Mouse (Mus musculus): ENCODE measurements around the gene Fli1.

Gene Fli1

DNA sequence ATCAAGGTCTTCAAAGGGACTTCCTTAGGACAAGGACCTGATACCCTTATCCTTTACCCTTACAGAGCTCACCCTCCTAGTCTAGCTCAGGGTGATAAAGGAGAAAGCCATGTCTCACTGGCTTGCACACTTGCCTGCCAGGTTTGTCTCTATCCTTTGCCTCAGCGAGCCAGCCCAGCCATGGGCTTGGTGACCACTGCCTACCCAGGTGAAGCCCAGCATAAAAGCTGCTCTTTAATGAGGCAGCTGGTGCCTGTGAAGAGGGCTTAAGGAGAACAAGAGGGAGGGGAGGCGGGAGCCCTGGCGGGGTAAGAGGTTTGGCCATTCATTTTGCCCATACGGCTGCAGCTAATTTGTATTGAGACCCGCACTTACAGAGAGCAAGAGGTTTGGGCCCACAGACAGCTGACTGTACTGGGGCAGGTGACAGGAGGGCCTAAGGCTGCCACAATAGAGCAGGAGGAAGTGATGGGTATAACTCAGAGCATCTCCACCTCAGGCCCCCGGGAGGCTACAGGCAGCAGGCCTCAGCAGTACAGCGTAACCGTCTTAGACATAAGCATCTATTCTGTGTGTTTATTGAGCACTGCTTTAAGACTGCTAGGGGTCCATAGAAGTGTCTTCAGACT lies 73.4 kb downstream of the Fli1 start:
- no peak for DNase-seq (ENCODE audit: low read depth, low spot score)

DNA sequence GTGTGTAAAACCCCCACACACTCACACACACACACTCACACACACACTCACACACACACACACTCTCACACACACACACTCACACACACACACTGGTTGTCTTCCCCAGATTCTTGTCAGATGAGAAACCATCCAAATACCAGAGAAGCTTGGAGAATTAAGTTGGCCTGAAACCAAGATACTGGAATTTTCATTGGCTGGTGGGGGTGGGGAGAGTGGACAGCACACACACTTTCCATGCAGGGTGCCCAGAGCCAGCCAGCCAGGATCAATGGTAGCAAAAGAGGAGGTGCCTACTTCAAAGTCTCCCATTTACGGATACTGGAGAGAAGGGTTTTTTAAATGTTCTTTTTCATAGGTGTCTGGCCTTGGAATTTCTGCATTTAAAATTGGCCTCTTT lies 74.3 kb downstream of the Fli1 start:
- no peak for DNase-seq (ENCODE audit: low read depth, low spot score)

DNA sequence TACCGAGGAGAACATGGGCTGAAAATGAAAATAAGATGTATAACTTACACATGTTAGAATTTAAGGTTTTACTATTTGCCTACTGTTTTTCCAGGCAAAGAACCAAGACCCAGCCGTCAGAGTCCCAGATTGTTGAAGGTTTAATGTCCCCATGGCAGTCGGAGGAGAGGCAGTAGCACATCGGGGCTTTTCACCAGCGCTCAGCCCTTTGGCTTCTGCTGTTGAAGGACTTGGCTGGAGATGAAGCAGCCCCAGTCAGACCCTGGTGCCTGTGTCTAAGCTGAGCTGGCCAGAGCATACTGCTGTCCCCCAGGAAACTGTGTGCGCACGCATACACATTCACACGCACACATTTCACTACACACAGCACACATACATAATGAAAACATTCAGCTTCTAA lies 75.2 kb downstream of the Fli1 start:
- DNase-seq (ENCODE audit: low read depth, low spot score), result no peak

DNA sequence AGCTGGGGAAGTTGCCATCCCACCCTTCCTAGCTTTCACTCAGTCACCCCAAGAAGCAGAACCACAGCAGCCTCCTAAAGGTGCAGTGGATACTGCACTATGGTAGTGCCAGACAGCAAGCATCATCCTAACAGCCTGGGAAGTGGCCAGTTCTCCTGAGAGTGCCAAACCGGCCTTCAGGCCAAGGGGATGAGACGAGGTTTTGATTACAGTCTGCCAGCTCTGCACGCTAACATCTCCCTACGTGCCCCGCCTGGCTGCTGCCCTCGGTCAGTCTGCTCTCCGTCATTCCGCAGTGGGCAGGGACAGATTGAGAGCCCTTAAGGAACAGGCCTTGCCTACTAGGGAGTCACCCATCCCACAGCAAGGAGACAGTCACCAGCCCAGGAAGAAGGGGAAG lies 75.8 kb downstream of the Fli1 start:
- DNase-seq (ENCODE audit: low read depth, low spot score), result no peak

DNA sequence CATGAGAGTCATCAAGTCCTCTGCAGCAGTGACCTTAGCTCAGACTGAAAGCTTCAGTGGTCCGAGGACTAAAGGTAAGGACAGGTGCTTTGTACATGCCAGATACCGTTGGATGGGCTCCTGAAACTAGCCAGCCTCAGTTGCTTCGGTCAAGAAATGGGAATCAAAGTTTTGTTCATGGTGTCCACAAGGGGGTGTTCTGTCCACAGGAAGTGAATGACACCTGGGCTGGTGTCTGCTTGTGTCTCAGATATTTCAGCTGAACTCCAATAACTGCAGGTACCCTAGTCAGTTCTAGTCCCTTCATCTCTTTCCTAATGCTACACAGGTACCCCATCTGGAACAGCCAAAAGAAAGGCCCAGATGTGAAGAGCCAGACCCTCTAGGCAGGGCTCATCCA lies 86.0 kb downstream of the Fli1 start:
- peak; percentile 14 for DNase-seq (ENCODE audit: low read depth, low spot score)

DNA sequence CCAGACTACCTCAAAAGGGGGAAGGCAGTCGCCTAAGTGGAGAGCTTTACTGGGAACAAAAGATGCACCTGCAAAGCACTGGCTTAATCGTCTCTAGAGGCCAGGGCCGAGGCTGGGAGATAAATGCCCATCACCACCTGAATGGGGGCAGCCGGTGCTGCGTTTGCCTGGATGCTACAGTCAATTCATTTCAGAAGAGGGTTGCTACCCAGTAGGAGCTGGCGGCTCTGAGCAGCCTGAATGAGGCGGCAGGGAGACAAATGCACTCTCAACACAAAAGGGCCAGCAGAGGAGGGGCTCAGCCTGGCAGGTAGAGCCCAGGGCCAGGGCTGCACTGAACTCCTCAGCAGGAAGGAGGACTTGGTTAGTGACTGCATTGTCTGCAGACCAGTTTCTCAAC lies 92.5 kb downstream of the Fli1 start:
- no peak for DNase-seq (ENCODE audit: low read depth, low spot score)

DNA sequence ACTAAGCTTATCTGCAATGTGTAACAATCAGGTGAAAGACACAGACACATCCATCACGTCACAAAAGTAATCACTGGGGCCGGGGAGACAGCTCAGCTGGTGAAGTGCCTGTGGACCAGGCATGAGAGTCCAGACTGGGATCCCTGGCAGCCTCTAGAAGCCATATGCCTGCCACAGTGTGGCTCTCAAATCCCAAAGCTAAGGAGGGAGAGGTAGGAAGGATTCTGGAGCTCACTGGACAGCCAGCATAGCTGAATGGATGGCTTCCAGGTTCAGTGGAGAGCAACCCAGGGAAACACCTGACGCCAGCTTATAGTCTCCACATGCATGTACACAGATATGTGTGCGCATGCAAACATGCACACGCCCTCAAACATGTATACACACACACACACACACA lies 93.9 kb downstream of the Fli1 start:
- DNase-seq (ENCODE audit: low read depth, low spot score), result no peak

DNA sequence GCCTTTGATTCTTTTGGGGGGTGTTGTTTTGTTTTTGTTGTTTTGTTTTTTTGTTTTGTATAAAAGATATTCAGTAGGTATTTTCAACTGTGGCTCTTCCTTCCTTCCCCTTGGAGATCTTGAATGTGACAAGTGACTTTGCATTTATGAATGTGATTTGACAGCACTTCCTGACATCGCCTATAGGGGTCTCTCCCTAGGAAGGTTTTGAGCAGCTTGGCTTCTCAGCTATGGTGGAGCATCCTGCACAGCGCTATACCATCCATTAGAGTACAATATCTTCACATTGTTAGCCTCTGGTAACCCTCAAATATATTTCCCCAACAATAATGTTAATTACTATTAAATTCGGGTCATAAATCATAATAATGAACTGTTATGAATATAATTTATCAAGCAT lies 96.9 kb downstream of the Fli1 start:
- DNase-seq (ENCODE audit: low read depth, low spot score), result peak; percentile 61

DNA sequence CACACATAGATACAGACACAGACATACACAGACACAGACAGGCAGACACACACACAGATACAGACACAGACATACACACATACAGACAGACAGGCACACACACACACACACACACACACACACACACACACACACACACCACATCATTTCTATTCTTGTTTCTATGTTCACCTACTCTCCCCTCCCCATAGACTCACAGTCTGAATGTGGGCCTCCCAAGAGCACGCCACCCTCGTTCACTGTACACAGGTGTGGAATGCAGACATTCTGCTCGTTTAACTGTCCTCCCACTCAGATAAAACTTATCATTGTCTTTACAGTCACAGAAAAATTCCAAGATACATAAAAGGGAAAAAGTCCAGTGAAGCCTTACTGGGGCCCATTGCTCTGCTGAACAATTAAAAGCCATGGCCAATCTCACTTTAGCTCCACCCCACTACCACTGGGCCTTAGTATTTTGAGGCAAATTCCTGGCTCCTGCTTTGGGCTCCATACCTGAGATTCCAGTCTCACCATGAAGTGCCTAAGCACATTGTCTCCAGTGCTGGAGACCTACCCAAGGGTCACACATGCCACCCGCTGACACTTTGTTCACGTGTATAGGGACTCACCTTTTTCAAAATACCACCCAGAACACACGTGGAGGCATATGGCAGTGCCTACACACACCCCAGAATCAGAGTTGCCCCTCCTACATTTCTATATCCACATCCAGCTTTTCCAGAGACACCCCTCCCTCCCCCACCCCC lies 98.0 kb downstream of the Fli1 start:
- DNase-seq (ENCODE audit: low read depth, low spot score), result no peak

DNA sequence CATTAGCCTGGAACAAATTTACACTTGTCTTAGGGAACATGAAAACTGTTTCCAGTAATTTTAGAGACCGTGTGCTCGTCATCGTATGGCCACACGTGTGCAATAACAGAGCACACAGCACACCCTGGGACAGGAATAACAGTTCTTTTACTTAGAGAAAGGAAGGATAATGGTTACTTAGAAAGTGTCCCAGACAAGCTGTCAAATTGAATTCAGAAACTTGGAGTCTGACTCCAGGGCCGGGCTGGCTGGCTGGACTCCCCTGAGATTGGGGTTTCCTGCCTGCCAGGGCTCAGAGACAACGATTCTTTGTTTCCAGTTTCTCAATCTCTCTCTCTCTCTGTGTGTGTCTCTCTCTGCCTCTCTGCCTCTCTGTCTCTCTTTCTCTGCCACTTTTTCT lies 98.8 kb downstream of the Fli1 start:
- DNase-seq (ENCODE audit: low read depth, low spot score), result no peak

DNA sequence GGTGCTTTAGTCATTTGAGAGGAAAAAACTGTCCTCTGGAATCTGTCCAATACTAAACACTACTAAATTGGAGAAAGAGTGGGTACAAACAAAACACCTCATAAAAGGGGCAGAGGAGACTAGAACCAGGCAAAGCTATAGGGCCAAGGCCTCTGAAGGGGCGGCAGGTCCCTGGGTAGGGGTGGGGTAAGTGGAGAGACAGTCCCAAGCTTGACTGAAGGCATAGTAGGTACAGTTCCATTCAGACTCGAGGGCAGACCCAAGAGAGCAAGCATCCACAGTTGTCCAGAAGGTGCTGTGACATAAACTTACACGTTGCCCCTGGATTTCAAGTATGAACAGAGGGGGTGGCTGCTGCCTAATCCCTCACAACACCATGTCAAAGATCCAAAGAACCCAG lies 99.5 kb downstream of the Fli1 start:
- DNase-seq (ENCODE audit: low read depth, low spot score), result no peak

DNA sequence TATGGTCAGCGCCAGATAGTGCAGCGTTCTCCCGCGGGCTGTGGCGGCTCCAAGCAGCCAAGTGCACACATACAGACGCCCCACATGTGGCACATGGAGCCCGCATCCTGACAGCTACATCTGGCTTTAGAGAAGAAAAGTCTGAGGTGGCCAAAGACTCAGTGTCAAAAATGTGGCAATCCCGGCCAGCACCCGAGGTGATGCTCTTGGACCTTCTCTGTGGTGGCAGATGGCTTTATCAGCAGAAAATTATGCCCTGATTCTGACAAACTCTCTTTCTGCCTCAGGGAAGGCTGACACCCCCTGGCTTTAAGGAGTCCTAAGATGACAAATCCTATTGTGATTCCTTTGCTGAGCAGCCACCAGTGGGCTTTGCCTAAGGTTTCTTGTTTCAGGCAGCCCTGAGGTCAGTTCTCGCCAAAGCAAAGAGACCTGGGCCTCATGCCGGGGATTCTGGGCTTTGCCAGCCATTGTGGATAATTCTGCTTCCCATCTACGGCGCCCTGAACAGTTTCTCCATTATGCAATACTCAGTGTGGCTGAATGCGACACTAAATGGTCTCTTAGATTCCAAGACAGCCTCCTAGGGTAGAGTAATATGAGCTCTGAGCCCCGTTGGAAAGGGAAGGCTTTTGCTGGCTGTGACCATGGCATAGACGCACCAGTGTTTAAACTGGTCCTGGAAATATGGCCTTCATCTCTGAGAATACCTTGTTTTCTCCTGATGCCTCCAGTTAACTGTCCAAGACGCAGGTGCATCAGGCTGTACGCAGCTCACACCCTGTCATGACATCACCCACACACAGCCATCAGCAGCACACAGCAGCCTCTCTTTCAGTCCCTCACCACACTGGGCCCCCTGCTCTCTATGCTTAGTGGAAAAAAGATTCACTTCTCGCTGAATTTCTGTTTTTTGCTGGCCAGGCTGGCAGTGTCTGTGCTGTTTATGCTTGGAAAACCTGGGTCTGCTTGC lies 108.1 kb downstream of the Fli1 start:
- no peak for DNase-seq (ENCODE audit: low read depth, low spot score)

DNA sequence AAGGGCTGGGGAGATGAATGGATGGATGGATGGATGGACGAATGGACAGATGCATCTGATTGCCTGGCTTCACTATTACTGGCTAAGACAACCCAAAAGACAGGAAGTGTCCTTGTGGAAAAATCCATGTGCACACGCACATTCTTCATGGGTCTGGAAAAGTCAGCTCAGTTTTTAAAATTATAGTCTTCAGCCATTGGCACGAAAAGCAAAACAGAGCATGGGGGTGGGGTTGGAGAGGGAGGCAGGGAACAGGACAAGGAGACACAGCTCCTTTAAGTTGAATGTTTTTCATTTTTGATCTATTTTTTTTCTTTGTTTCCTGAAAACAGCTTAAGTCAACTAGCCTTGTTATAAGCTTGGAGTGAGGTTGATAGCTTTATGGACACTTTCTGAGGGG lies 111.6 kb downstream of the Fli1 start:
- no peak for DNase-seq (ENCODE audit: low read depth, low spot score)

DNA sequence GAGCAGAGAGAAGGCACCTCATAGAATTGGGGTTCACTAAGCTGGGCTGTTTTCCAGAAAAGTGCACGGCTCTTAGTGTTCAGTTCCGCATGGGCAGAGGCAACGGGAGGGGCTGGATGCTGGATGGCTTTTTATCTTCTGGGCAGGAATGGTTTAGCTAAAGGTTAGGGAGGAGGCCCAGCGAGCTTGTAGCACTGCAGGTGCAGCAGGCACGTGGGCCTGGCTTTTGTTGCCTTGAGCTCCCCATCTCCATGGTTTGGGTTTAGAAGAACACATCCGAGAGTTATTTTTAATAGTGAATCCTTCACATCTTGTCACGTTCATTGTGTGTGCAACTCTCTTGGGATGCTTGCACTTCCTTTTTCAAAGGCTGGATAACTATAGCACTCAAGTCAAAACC lies 117.3 kb downstream of the Fli1 start:
- DNase-seq (ENCODE audit: low read depth, low spot score), result no peak

DNA sequence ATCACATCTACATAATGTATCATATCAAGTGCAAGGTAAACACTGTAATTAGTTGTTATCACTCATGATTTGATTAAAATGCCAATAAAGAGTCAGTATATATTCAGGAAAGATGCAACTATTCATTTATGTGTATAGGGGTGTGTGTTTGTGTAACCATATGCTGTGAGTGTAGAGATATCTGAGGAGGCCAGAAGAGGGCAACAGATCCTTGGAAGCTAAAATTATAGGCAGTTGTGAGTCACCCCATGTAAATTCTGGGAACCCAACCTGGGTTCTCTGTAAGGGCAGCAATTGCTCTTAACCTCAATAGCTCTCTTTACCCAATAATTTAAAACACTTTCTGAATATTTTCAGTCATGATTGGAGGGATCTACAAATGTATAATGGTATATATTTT lies 122.0 kb downstream of the Fli1 start:
- DNase-seq (ENCODE audit: low read depth, low spot score), result no peak

DNA sequence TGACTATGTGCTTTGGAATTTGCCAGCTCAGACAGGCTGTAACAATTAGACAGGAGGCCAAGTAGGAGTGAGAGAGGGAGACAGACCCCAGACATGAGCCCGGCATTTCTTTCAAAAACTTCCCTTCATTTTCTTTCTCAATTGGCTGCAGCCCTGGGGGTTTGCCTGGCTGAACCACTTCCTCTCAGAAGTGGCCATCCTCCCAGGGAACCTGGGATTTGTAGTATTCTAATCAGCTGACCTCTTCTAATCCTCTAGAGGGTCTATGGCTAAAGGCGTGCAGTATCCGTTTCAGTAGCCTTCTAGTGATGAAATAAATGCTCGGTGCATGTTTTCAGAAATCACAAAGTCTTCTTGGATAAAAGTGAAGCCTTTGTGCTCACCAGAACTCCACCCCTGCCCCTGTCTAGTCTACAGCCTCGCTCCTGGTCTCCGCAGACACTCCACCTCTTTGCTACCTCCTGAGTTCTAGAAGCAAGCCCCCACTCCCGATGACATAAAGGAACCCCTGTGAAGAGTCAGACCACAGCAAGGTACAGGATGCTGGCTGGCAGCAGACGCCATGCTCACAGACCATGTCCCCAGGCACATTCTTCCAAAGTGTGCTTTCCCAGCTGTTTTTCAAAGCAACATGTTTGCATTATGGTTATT lies 125.1 kb downstream of the Fli1 start:
- no peak for DNase-seq (ENCODE audit: low read depth, low spot score)

DNA sequence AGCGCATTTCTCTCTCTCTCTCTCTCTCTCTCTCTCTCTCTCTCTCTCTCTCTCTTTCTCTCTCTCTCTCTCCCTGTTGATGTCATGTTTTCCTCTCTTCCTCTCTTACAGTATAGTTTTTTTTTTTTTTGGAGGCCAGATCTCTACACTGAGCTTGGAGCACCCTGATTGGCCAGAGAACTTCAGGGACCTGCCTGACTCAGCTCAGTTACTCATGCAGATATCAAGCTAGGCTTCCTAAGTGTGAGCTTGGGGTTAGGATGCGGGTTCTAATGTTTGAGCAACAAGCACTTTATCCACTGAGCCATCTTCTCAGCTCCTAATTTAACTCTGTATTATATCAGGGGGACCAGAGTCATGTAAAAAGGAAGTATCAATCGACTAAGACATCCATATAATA lies 126.7 kb downstream of the Fli1 start:
- DNase-seq (ENCODE audit: low read depth, low spot score), result no peak

DNA sequence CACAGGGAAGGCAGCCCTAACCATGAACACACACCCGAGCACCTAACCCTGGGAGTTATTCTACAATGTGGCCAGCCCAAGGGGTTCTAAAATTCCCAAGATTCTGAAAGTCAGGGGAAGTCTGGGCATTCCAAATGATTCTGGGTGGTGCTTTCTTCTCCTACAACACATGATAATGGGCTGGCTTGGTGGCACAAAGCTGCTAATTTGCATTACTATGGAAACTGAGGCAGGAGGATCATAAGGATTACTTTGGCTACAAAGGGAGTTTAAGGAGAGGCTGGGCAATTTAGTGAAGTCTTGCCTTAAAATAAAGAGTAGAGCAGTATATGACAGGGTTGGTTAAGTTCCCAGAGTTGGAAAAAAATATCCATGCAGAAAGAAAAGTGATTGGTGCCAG lies 127.7 kb downstream of the Fli1 start:
- DNase-seq (ENCODE audit: low read depth, low spot score), result no peak

DNA sequence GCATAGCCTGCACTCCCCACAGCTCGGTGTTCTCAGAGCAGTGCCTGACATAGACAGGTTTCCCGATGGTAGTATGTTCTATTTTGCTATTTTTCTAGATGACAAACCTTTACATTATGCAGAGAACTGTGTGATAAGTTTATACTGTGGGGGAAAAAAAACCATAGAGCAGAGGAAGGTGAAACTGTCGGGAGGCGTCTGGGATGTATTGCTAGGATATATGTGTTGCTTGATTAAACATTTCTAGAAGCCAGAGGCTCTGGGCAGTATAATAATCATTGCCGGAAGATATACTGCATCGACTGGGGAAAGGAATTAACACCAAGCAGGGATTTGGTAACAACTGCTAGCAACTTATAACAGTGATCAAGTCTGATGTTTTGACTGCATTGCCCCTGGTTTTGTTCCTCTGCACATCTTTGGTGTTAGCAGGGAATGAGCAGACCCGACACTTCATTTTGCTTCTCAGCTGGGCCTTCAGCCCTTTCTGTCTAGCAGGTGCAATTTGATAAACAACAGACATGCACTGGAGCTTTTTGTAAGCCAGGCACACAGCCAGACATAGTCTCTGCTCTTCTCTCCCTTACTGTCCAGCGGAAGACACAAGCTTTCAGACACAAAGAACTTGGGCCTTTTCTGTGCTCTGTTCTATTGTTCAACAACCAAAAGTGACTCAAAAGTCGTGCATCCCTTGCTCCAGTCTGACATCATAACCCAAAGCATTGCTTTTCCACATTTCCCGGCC lies 129.7 kb downstream of the Fli1 start:
- no peak for DNase-seq (ENCODE audit: low read depth, low spot score)

DNA sequence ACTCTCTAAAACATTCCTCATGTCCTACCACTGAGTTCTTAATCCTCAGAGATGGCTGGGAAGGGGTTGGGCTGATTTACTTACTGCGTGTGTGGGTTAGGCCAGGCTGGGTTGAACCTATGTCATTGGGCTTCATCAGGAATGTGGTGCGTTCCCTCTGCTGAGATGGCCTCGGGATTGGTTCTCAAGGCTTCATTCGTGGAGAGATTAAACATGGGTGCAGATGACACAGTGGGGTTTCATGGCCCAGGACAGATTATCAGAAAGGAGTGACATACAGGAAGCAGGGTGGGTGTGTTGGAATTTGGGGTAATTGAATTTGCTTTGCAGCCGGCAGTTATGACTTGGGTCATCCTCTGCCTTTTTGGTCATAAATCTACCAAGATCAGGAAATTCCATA lies 131.2 kb downstream of the Fli1 start:
- DNase-seq (ENCODE audit: low read depth, low spot score), result no peak

DNA sequence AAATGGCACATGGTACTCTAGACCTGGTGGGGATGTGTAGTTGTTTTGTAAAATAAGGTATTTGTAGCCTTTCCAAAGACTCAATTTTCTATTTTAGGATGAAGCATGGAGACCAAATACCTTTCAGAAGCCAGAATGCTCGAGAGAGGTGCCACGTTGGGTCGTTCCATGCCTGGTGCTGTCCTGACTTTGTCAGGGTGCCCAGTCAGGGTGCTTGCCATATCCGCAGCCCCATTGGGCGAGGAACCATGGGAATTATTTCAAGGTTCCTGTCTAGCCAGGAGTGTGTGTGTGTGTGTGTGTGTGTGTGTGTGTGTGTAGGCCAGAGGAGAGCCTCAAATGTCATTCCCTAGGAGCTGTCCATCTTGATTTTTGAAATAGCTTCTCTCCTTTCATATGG lies 132.0 kb downstream of the Fli1 start:
- no peak for DNase-seq (ENCODE audit: low read depth, low spot score)
